Mouse (Mus musculus): ENCODE data around the gene Tsg101. TPM values are rescaled to one million over a fixed set of nuclear protein-coding genes. Genes with fewer than 3 reads are reported as not detected.

The Tsg101 gene
- polyA plus RNA-seq, 1 experiment = 112 TPM

DNA sequence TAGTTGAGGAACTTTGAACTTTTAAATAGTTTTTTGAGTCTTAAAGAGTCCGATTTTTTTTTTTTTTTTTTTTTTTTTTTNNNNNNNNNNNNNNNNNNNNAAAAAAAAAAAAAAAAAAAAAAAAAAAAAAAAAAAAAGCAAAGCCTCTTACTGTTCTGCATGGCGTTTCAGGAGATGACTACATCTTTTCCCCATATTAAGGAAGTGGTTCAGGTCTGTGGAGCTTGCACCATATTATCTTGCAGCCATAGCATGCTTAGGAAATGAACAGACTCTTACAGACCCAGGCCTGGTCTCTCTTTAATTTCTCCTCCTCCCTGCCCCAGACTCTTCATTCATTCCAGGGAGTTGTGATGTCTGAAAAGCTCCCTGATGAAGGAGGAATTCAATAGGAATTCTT is 38.8 kb downstream of the Tsg101 start:
- TF ChIP-seq CTCF (IDR thresholded peaks at IDR 0.05; ENCODE audit: low read depth, low read length) (no peak), POLR2A (IDR thresholded peaks at IDR 0.05; ENCODE audit: borderline replicate concordance, low read depth, low read length) (no peak)
- H3K4me1 ChIP-seq (ENCODE audit: control insufficient read depth, insufficient read depth, low read length) = peaks cover 21% of the 10 kb centered on the region
- peak overlapping the region; percentile 21; the same call in 1 of the 2 replicates for H3K27ac ChIP-seq (ENCODE audit: insufficient read depth, low read depth, low read length)
- no peak overlapping the region for H3K4me3 ChIP-seq (ENCODE audit: insufficient read depth, low read length)

DNA sequence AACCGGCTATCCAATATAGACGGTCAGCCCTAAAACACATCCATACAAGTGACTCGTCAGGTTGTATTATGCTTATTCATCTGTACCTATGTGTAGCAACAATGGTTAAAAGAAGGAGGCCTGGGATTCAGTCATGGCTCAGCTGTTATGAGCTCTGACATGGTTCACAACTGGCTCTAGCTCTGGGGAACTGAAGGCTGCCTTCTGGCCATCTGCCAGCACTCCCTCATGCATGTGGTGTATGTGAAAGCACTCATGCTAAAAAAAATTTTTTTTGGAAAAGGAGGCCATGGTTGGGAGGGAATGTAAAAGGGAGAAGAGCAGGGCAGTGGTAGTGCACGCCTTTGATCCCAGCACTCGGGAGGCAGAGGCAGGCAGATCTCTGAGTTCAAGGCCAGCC is 39.9 kb downstream of the Tsg101 start:
- no peak for TF ChIP-seq CTCF (IDR thresholded peaks at IDR 0.05; ENCODE audit: low read depth, low read length)
- no peak for TF ChIP-seq POLR2A (IDR thresholded peaks at IDR 0.05; ENCODE audit: borderline replicate concordance, low read depth, low read length)
- Histone ChIP-seq H3K27ac (ENCODE audit: insufficient read depth, low read depth, low read length) (no peak overlapping the region), H3K4me3 (ENCODE audit: insufficient read depth, low read length) (no peak overlapping the region), H3K4me1 (ENCODE audit: control insufficient read depth, insufficient read depth, low read length) (peaks cover 21% of the 10 kb centered on the region)

DNA sequence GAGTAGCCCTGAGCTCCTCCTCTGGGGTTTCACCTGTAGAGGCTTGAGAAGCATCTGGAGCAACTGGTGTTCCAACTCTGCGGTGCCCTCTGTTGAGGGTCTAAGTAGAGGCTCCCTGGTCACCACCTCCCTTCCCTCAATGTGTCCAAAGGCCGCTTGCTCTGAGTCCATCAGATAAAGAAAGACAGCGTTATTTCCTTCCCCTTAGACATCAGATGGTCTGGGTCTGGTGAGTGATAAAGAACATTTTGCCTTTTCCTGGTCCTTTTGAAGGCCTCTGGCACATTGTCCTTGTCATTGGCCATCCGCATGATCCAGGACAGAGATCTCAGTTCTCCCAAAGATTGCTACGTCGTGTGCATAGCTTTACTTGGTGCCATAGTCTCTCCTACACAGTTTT is 42.5 kb downstream of the Tsg101 start:
- no peak for TF ChIP-seq CTCF (IDR thresholded peaks at IDR 0.05; ENCODE audit: low read depth, low read length)
- TF ChIP-seq POLR2A (IDR thresholded peaks at IDR 0.05; ENCODE audit: borderline replicate concordance, low read depth, low read length) = no peak
- H3K4me1 ChIP-seq (ENCODE audit: control insufficient read depth, insufficient read depth, low read length) = peaks cover 21% of the 10 kb centered on the region
- no peak overlapping the region for H3K4me3 ChIP-seq (ENCODE audit: insufficient read depth, low read length)
- H3K27ac ChIP-seq (ENCODE audit: insufficient read depth, low read depth, low read length) = no peak overlapping the region

GRCm38 (mm10) chr7:46876841-46877240 is 42.9 kb downstream of the Tsg101 start:
- H3K4me1 ChIP-seq (ENCODE audit: control insufficient read depth, insufficient read depth, low read length) = peaks cover 20% of the 10 kb centered on the region
- no peak overlapping the region for H3K4me3 ChIP-seq (ENCODE audit: insufficient read depth, low read length)
- no peak overlapping the region for H3K27ac ChIP-seq (ENCODE audit: insufficient read depth, low read depth, low read length)
- no peak for TF ChIP-seq POLR2A (IDR thresholded peaks at IDR 0.05; ENCODE audit: borderline replicate concordance, low read depth, low read length)
- TF ChIP-seq CTCF (IDR thresholded peaks at IDR 0.05; ENCODE audit: low read depth, low read length) = no peak

GRCm38 (mm10) chr7:46871988-46872387 is 47.8 kb downstream of the Tsg101 start:
- H3K4me3 ChIP-seq (ENCODE audit: insufficient read depth, low read length) = no peak overlapping the region
- H3K27ac ChIP-seq (ENCODE audit: insufficient read depth, low read depth, low read length) = no peak overlapping the region
- no peaks in the 10 kb centered on the region for H3K4me1 ChIP-seq (ENCODE audit: control insufficient read depth, insufficient read depth, low read length)
- TF ChIP-seq POLR2A (IDR thresholded peaks at IDR 0.05; ENCODE audit: borderline replicate concordance, low read depth, low read length) = no peak
- TF ChIP-seq CTCF (IDR thresholded peaks at IDR 0.05; ENCODE audit: low read depth, low read length) = no peak

DNA sequence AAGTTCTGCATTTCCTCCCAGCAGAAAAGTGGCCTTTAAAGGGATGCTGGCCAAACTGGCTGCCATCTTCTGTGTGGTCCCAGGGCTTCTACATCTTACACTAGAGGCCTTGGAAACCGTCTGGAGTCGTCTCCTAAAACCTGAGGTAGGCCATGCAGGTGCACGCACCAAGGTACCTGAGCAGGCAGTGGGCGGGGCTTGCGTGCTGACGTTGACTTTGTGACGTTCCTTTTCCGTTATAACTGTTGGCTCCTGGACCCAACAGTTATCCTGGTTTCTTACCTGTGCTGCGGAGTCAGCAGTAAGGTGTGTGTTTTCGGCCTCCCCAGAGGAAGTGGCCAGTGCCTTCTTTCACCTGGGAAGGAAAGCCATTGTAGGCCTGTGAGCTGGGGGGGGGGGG is 58.8 kb downstream of the Tsg101 start, which contains the start of gene Ldhc:
Ldhc (plus strand) TSS at position 208 of the 400 bp plus-strand sequence.
- Histone ChIP-seq H3K27ac (ENCODE audit: insufficient read depth, low read depth, low read length) (no peak within 1 kb of the TSS), H3K4me1 (ENCODE audit: control insufficient read depth, insufficient read depth, low read length) (peaks cover 3% of the 10 kb centered on the region; the same call in 1 of the 2 replicates), H3K4me3 (ENCODE audit: insufficient read depth, low read length) (no peak within 1 kb of the TSS)
- TF ChIP-seq POLR2A (IDR thresholded peaks at IDR 0.05; ENCODE audit: borderline replicate concordance, low read depth, low read length) (no peak), CTCF (IDR thresholded peaks at IDR 0.05; ENCODE audit: low read depth, low read length) (no peak)

DNA sequence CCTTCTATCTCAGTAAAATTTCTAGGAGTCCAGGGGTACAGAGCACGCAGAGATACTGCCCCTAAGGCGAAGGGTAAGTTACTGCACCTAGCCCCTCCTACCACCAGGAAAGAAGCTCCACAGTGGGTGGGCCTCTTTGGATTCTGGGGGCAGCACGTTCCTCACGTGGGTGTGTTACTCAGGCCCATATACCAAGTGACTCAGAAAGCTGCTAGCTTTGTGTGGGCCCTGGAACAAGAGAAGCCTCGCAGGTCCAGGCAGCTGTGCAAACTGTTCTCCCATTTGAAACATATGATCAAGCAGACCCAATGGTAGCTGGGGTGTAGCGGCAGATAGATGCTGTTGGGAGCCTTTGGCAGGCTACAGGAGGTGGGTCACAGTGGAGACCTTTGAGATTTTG is 60.7 kb downstream of the Tsg101 start:
- no peak for TF ChIP-seq CTCF (IDR thresholded peaks at IDR 0.05; ENCODE audit: low read depth, low read length)
- no peak for TF ChIP-seq POLR2A (IDR thresholded peaks at IDR 0.05; ENCODE audit: borderline replicate concordance, low read depth, low read length)
- no peak overlapping the region for H3K4me3 ChIP-seq (ENCODE audit: insufficient read depth, low read length)
- H3K27ac ChIP-seq (ENCODE audit: insufficient read depth, low read depth, low read length) = no peak overlapping the region
- peaks cover 3% of the 10 kb centered on the region; the same call in 1 of the 2 replicates for H3K4me1 ChIP-seq (ENCODE audit: control insufficient read depth, insufficient read depth, low read length)

GRCm38 (mm10) chr7:46857436-46857835 is 62.3 kb downstream of the Tsg101 start:
- Histone ChIP-seq H3K27ac (ENCODE audit: insufficient read depth, low read depth, low read length) (no peak overlapping the region), H3K4me3 (ENCODE audit: insufficient read depth, low read length) (no peak overlapping the region), H3K4me1 (ENCODE audit: control insufficient read depth, insufficient read depth, low read length) (peaks cover 3% of the 10 kb centered on the region; the same call in 1 of the 2 replicates)
- no peak for TF ChIP-seq POLR2A (IDR thresholded peaks at IDR 0.05; ENCODE audit: borderline replicate concordance, low read depth, low read length)
- no peak for TF ChIP-seq CTCF (IDR thresholded peaks at IDR 0.05; ENCODE audit: low read depth, low read length)

GRCm38 (mm10) chr7:46855866-46856560 is 63.8 kb downstream of the Tsg101 start:
- TF ChIP-seq POLR2A (IDR thresholded peaks at IDR 0.05; ENCODE audit: borderline replicate concordance, low read depth, low read length) (no peak), CTCF (IDR thresholded peaks at IDR 0.05; ENCODE audit: low read depth, low read length) (no peak)
- Histone ChIP-seq H3K27ac (ENCODE audit: insufficient read depth, low read depth, low read length) (no peak overlapping the region), H3K4me3 (ENCODE audit: insufficient read depth, low read length) (no peak overlapping the region)

DNA sequence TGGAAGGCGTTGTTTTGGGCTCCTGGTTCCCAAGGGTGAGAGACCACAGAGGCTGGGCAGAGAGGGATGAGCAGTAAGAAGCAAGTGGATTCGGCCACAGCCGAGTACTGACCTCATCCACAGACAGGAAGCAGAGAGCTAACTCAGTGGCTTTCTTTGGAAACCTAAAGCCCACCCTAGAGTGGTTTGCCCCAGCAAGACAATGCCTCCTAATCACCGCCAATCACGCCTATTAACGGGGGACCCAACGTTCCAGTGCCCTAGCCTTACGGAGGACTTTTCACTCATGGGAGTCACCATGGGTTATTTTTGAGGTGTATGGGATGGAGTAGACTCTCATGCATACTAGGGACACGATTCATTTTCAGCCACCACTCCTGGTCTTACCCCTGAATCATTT is 66.4 kb downstream of the Tsg101 start:
- Histone ChIP-seq H3K4me1 (ENCODE audit: control insufficient read depth, insufficient read depth, low read length) (peaks cover 5% of the 10 kb centered on the region; the same call in 1 of the 2 replicates), H3K4me3 (ENCODE audit: insufficient read depth, low read length) (no peak overlapping the region), H3K27ac (ENCODE audit: insufficient read depth, low read depth, low read length) (no peak overlapping the region)
- TF ChIP-seq POLR2A (IDR thresholded peaks at IDR 0.05; ENCODE audit: borderline replicate concordance, low read depth, low read length) = no peak

More at GRCm38 (mm10) chr7:46855866-46856560, 63.8 kb downstream of the Tsg101 start:
- peaks cover 5% of the 10 kb centered on the region; the same call in 1 of the 2 replicates for H3K4me1 ChIP-seq (ENCODE audit: control insufficient read depth, insufficient read depth, low read length)

All from bone marrow macrophage, adult 2 months (primary cell).